Mouse (Mus musculus) kidney, adult 2 months (tissue): Measurements from ENCODE around the gene Zfp719. TPM values are rescaled to one million over a fixed set of nuclear protein-coding genes. Genes with fewer than 3 reads are reported as not detected.

Source experiments
- DNase-seq: peaks from one replicate; pipeline ENCODE4 v3.0.0; 2021
- H3K27ac ChIP-seq: fragments of 200-500 bp; 2 replicates; pipeline ENCODE4 v1.5.1; 2012; ENCODE audit warnings: low read depth, low read length, control low read depth, inconsistent platforms; ENCODE audit not compliant: insufficient read depth
- H3K27me3 ChIP-seq: fragments of 200-500 bp; replicated peaks from 2 replicates; pipeline ENCODE4 v1.6.1; 2012; ENCODE audit warnings: mild to moderate bottlenecking, moderate library complexity, low read length, inconsistent platforms; ENCODE audit not compliant: control insufficient read depth, insufficient read depth
- H3K36me3 ChIP-seq: fragments of 200-500 bp; 2 replicates; pipeline ENCODE4 v1.6.1; 2012; ENCODE audit warnings: mild to moderate bottlenecking, moderate library complexity, low read length, inconsistent platforms; ENCODE audit not compliant: control insufficient read depth, insufficient read depth
- H3K4me1 ChIP-seq: fragments of 200-500 bp; 2 replicates; pipeline ENCODE4 v1.6.1; 2011; ENCODE audit warnings: low read length; ENCODE audit not compliant: control insufficient read depth, insufficient read depth
- H3K4me3 ChIP-seq: fragments of 200-500 bp; 2 replicates; pipeline ENCODE4 v1.5.1; 2011; ENCODE audit warnings: mild to moderate bottlenecking, low read depth, low read length, control low read depth; ENCODE audit not compliant: insufficient read depth
- CTCF ChIP-seq: fragments of 200-500 bp; conservative IDR thresholded peaks from 2 replicates; pipeline ENCODE4 v1.5.1; 2011; ENCODE audit warnings: low read depth, mild to moderate bottlenecking, control low read depth, low read length, moderate library complexity, mixed read lengths; ENCODE audit not compliant: insufficient read depth, insufficient read length
- POLR2A ChIP-seq: fragments of 200-500 bp; IDR thresholded peaks from one replicate; pipeline ENCODE4 v1.6.1; 2011; ENCODE audit warnings: low read depth, low read length, control low read depth
- WGBS: fragments of 180-500 bp; shearing (Covaris S2); methylation state at CpG from one replicate; pipeline ENCODE4 v1.1.7; 2018; 5-methylcytosine and 5-hydroxymethylcytosine counted together
- polyA plus RNA-seq: library from polyadenylated mRNA; depleted of rRNA; stranded (reverse); fragments of >200 nt; gene quantifications from 2 replicates; pipeline ENCODE4 v1.2.3, GENCODE M21; 2012

The Zfp719 gene
- polyA plus RNA-seq, 1 experiment: 2.1 TPM

GRCm38 (mm10) chr7:43607743-43608287 lies 28.4 kb downstream of the Zfp719 start:
- DNase-seq: no peak
- WGBS: 37% methylated on average over 5 of the region's 5 CpGs
- Histone ChIP-seq H3K4me3 (no peak overlapping the region), H3K4me1 (no peaks in the 10 kb centered on the region), H3K27me3 (no peaks in the 10 kb centered on the region), H3K36me3 (no peaks in the 10 kb centered on the region), H3K27ac (no peak overlapping the region)
- TF ChIP-seq CTCF (no peak), POLR2A (no peak)

GRCm38 (mm10) chr7:43608316-43608824 lies 29.0 kb downstream of the Zfp719 start:
- no peak for DNase-seq
- Histone ChIP-seq H3K27ac (no peak overlapping the region), H3K4me3 (no peak overlapping the region), H3K36me3 (no peaks in the 10 kb centered on the region), H3K27me3 (no peaks in the 10 kb centered on the region), H3K4me1 (no peaks in the 10 kb centered on the region)
- WGBS: 66% methylated on average over 7 of the region's 7 CpGs
- TF ChIP-seq CTCF (no peak), POLR2A (no peak)

DNA sequence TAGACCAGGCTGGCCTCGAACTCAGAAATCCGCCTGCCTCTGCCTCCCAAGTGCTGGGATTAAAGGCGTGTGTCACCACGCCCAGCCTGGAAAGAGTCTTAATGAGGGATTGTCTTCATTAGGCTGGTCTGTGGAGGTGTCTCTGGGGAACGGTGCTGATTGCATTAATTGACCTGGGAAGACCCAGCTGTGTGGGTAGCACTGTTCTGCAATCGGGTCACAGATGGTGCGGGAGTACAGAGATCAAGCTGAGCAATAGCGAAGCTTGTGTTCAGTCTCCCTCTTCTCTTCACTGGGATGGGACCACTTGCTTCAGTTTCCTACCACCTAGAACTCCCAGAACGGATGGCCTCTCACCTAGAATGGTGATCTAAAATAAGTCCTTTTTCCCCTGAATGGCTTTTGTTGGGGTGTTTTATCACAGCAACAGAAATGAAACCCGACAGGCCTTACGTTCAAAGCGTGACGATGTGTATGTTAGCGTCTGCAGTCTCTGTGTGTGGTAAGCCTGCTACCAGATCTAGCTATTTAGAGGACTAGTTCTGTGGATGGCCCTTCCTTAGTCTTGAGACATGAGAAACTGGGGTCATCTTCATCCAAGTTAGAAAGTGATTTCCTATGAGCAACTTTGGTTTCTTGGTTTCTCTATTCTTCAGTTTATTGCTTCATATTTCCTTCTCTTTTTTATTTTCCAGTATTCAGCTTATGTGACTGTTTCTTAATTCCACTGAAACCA lies 34.6 kb downstream of the Zfp719 start:
- no peak overlapping the region for H3K4me3 ChIP-seq
- no peak for DNase-seq
- no peaks in the 10 kb centered on the region for H3K27me3 ChIP-seq
- TF ChIP-seq CTCF (no peak), POLR2A (no peak)
- no peaks in the 10 kb centered on the region for H3K4me1 ChIP-seq
- WGBS: 91% methylated on average over 14 of the region's 14 CpGs
- no peak overlapping the region for H3K27ac ChIP-seq
- no peaks in the 10 kb centered on the region for H3K36me3 ChIP-seq

DNA sequence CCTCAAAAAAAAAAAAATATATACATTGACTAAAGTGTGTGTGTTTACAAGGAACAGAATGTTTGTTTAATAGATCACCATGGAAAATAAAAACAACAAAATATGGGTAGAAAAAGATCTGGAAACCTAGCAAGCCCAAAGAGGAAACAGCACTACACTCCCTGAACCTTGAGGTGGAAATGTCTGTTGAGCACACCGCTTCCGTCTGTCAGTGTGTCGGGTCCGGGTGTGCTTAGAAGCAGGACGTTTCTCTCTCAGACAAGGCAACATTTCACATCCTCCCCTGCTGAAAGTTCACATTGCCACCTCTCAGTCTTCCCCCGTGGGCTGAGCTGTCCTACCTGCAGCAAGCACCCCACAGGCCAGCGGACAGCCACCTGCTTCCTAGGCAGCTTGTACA lies 43.5 kb downstream of the Zfp719 start:
- TF ChIP-seq POLR2A: no peak
- no peak for TF ChIP-seq CTCF
- Histone ChIP-seq H3K36me3 (no peaks in the 10 kb centered on the region), H3K27me3 (no peaks in the 10 kb centered on the region), H3K4me1 (no peaks in the 10 kb centered on the region), H3K27ac (no peak overlapping the region), H3K4me3 (no peak overlapping the region)
- no peak for DNase-seq
- WGBS: 73% methylated on average over 7 of the region's 7 CpGs

DNA sequence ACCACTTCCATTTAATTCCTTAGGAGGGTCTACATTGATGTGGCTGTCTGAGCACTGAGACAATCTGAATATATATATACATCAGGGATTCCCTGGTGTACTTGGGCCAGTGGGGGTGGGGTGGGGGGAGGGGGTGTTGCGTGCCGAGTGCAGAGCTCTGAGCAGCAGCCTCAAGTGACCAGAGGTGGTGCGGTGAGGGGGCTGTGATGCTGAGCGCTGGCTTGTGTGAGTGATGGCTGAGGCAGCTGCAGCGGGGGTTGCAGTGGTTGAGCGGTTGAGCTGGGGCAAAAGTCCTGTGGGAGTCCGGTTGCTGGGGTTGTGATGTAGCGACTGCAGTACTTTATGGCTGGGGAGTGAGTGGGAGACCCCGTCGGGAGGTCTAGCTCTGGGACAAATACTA lies 44.4 kb downstream of the Zfp719 start:
- no peak for DNase-seq
- WGBS: 14% methylated on average over 10 of the region's 10 CpGs
- no peak overlapping the region for H3K27ac ChIP-seq
- no peaks in the 10 kb centered on the region for H3K36me3 ChIP-seq
- H3K4me3 ChIP-seq: no peak overlapping the region
- no peaks in the 10 kb centered on the region for H3K4me1 ChIP-seq
- TF ChIP-seq CTCF (no peak), POLR2A (no peak)
- H3K27me3 ChIP-seq: no peaks in the 10 kb centered on the region

DNA sequence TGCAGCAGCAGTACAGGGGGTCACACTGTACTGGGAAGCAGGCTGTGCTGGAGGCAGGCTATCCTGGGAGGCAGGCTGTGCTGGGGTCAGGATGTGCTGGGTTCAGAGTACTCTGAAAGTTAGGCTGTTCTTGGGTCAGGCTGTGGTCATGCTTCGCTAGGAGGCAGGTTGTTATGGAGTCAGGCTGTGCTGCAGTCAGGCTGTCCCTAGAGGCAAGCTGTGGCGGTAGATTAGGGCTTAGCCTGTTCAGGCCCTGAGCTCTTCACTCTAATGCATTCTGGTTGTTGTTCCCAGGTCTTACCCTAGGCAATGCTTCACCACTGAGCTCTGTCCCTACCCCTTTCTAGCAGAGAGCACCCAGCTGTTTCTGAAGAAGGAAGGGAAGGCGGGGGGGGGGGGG lies 45.7 kb downstream of the Zfp719 start:
- Histone ChIP-seq H3K27ac (no peak overlapping the region), H3K4me3 (no peak overlapping the region), H3K36me3 (no peaks in the 10 kb centered on the region), H3K4me1 (no peaks in the 10 kb centered on the region), H3K27me3 (no peaks in the 10 kb centered on the region)
- 72% methylated on average over 3 of the region's 3 CpGs for WGBS
- TF ChIP-seq CTCF (no peak), POLR2A (no peak)
- DNase-seq: no peak

DNA sequence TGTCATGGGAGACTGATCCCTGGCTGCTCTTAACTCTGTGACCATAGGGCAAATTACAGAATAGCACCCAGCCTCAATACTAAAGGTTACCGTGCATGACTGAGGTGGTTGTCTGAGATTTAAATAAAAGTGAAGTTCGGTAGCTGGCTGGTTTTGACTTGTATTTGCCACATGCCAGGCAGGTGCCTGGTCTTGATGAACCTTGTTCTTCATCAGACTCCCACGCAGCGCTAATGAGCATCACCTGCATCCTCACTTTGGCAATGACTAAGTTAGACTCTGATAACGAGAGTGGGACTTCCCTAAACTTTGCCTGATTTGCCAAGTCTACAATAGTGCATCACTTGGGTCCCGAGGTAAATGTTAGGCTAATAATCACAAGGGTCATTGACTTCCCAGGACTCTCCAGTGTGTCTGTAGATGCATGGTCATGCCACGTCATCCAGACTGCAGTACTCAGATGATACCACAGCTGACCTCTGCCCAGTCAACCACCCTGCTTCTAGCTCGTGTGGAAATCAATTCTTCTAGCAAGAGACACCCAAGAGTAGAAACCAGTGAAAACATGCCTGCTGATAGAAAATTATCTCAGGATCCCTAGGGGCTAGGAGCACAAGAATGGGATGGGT lies 46.5 kb downstream of the Zfp719 start:
- Histone ChIP-seq H3K4me3 (no peak overlapping the region), H3K27ac (no peak overlapping the region), H3K4me1 (no peaks in the 10 kb centered on the region), H3K27me3 (no peaks in the 10 kb centered on the region), H3K36me3 (no peaks in the 10 kb centered on the region)
- no peak for DNase-seq
- TF ChIP-seq CTCF: no peak
- TF ChIP-seq POLR2A: no peak
- 64% methylated on average over 8 of the region's 8 CpGs for WGBS
